Mouse (Mus musculus) embryonic fibroblast, embryonic 13.5 days (primary cell): Measurements from ENCODE around the gene Thoc2. TPM values are rescaled to one million over a fixed set of nuclear protein-coding genes. Genes with fewer than 3 reads are reported as not detected.

Experiments
- H3K27ac ChIP-seq: 2 replicates; pipeline ENCODE4 v1.5.1; 2012; ENCODE audit warnings: low read length, control low read depth, inconsistent platforms; ENCODE audit not compliant: insufficient read depth
- H3K4me1 ChIP-seq: 2 replicates; pipeline ENCODE4 v1.6.1; 2011; ENCODE audit warnings: low read length; ENCODE audit not compliant: control insufficient read depth, insufficient read depth
- H3K4me3 ChIP-seq: 2 replicates; pipeline ENCODE4 v1.5.1; 2011; ENCODE audit warnings: mild to moderate bottlenecking, control low read depth, low read length; ENCODE audit not compliant: insufficient read depth
- CTCF ChIP-seq: IDR thresholded peaks from 2 replicates; pipeline ENCODE4 v1.5.1; 2011; ENCODE audit warnings: mild to moderate bottlenecking, control low read depth, low read length, moderate library complexity, borderline replicate concordance; ENCODE audit not compliant: insufficient read depth
- POLR2A ChIP-seq: IDR thresholded peaks from 2 replicates; pipeline ENCODE4 v1.6.1; 2011; ENCODE audit warnings: low read depth, mild to moderate bottlenecking, control low read depth, low read length, moderate library complexity
- polyA plus RNA-seq: library from polyadenylated mRNA; stranded (reverse); fragments of >200 nt; gene quantifications from 2 replicates; pipeline ENCODE4 v1.2.4, GENCODE M21; 2011; ENCODE audit warnings: low read depth; ENCODE audit not compliant: missing spikeins, insufficient read length

The Thoc2 gene
- polyA plus RNA-seq, 1 experiment, result 102 TPM

GRCm38 (mm10) chrX:41884759-41885505 is 35.5 kb downstream of the Thoc2 start:
- no peaks in the 10 kb centered on the region for H3K4me1 ChIP-seq
- no peak overlapping the region for H3K27ac ChIP-seq
- TF ChIP-seq POLR2A, result no peak
- no peak for TF ChIP-seq CTCF
- H3K4me3 ChIP-seq, result no peak overlapping the region

GRCm38 (mm10) chrX:41876581-41876980 is 43.9 kb downstream of the Thoc2 start:
- TF ChIP-seq CTCF (no peak), POLR2A (no peak)
- H3K4me1 ChIP-seq, result no peaks in the 10 kb centered on the region
- no peak overlapping the region for H3K27ac ChIP-seq
- no peak overlapping the region for H3K4me3 ChIP-seq

- Histone ChIP-seq H3K4me3 (no peak overlapping the region), H3K4me1 (no peaks in the 10 kb centered on the region), H3K27ac (no peak overlapping the region)
- TF ChIP-seq POLR2A, result no peak
- TF ChIP-seq CTCF, result no peak
Observed at GRCm38 (mm10) chrX:41837823-41838222, 82.7 kb downstream of the Thoc2 start.

GRCm38 (mm10) chrX:41805592-41805991 is 114.9 kb downstream of the Thoc2 start:
- Histone ChIP-seq H3K4me3 (no peak overlapping the region), H3K27ac (no peak overlapping the region), H3K4me1 (no peaks in the 10 kb centered on the region)
- TF ChIP-seq POLR2A (no peak), CTCF (no peak)

- H3K4me3 ChIP-seq, result no peak overlapping the region
- TF ChIP-seq POLR2A, result no peak
- no peak for TF ChIP-seq CTCF
Observed at GRCm38 (mm10) chrX:41793303-41793702, 127.2 kb downstream of the Thoc2 start.

More at GRCm38 (mm10) chrX:41793303-41793702, 127.2 kb downstream of the Thoc2 start:
- Histone ChIP-seq H3K4me1 (no peaks in the 10 kb centered on the region), H3K27ac (no peak overlapping the region)

Other genes starting within 250 kb of the Thoc2 start
- gene Xiap, start 139.0 kb upstream of the Thoc2 start, polyA plus RNA-seq, result 41.0 and 47.4 TPM in 2 replicates
- gene Stag2, start 228.6 kb upstream of the Thoc2 start, polyA plus RNA-seq, result 60.8 and 75.8 TPM in 2 replicates